Mouse (Mus musculus): ENCODE results near the gene Nol10.

The Nol10 gene

GRCm38 (mm10) chr12:17360104-17360503 is 11.8 kb downstream of the Nol10 start:
- in situ Hi-C loops (cut with MboI; ENCODE audit: unreplicated experiment in 2 of 2), result no loop called here

- in situ Hi-C loops (cut with MboI; ENCODE audit: unreplicated experiment in 2 of 2), result no loop called here
Measured at GRCm38 (mm10) chr12:17360650-17361049, 12.4 kb downstream of the Nol10 start.

GRCm38 (mm10) chr12:17362316-17362715 is 14.1 kb downstream of the Nol10 start:
- in situ Hi-C loops (cut with MboI; ENCODE audit: unreplicated experiment in 2 of 2), result no loop called here

- in situ Hi-C loops (cut with MboI; ENCODE audit: unreplicated experiment in 2 of 2), result loop anchor here (5.0 kb wide), 4 partner anchors 180 to 440 kb away; no protein-coding TSS in a partner anchor
Measured at GRCm38 (mm10) chr12:17366981-17367380, 18.7 kb downstream of the Nol10 start.

GRCm38 (mm10) chr12:17369111-17369510 is 20.9 kb downstream of the Nol10 start:
- in situ Hi-C loops (cut with MboI; ENCODE audit: unreplicated experiment in 2 of 2), result loop anchor here (5.0 kb wide), 4 partner anchors 178 to 438 kb away; no protein-coding TSS in a partner anchor

GRCm38 (mm10) chr12:17369551-17370325 is 21.5 kb downstream of the Nol10 start:
- in situ Hi-C loops (cut with MboI; ENCODE audit: unreplicated experiment in 2 of 2), result loop anchor here (5.0 kb wide), 4 partner anchors 178 to 438 kb away; no protein-coding TSS in a partner anchor

- in situ Hi-C loops (cut with MboI; ENCODE audit: unreplicated experiment in 2 of 2), result no loop called here
Measured at GRCm38 (mm10) chr12:17371589-17372235, 23.5 kb downstream of the Nol10 start.

GRCm38 (mm10) chr12:17372696-17373095 is 24.4 kb downstream of the Nol10 start:
- in situ Hi-C loops (cut with MboI; ENCODE audit: unreplicated experiment in 2 of 2), result no loop called here

GRCm38 (mm10) chr12:17373470-17373975 is 25.3 kb downstream of the Nol10 start:
- in situ Hi-C loops (cut with MboI; ENCODE audit: unreplicated experiment in 2 of 2), result no loop called here

- in situ Hi-C loops (cut with MboI; ENCODE audit: unreplicated experiment in 2 of 2), result no loop called here
Measured at GRCm38 (mm10) chr12:17375243-17375642, 27.0 kb downstream of the Nol10 start.

GRCm38 (mm10) chr12:17376521-17376920 is 28.3 kb downstream of the Nol10 start:
- in situ Hi-C loops (cut with MboI; ENCODE audit: unreplicated experiment in 2 of 2), result no loop called here

- in situ Hi-C loops (cut with MboI; ENCODE audit: unreplicated experiment in 2 of 2), result no loop called here
Measured at GRCm38 (mm10) chr12:17380991-17381390, 32.7 kb downstream of the Nol10 start.

- in situ Hi-C loops (cut with MboI; ENCODE audit: unreplicated experiment in 2 of 2), result no loop called here
Measured at GRCm38 (mm10) chr12:17382759-17383158, 34.5 kb downstream of the Nol10 start.

GRCm38 (mm10) chr12:17386896-17387295 is 38.6 kb downstream of the Nol10 start:
- in situ Hi-C loops (cut with MboI; ENCODE audit: unreplicated experiment in 2 of 2), result no loop called here

GRCm38 (mm10) chr12:17387332-17388135 is 39.3 kb downstream of the Nol10 start:
- in situ Hi-C loops (cut with MboI; ENCODE audit: unreplicated experiment in 2 of 2), result no loop called here

GRCm38 (mm10) chr12:17388136-17388437 is 39.8 kb downstream of the Nol10 start:
- in situ Hi-C loops (cut with MboI; ENCODE audit: unreplicated experiment in 2 of 2), result no loop called here

- in situ Hi-C loops (cut with MboI; ENCODE audit: unreplicated experiment in 2 of 2), result no loop called here
Measured at GRCm38 (mm10) chr12:17390036-17390435, 41.8 kb downstream of the Nol10 start.

- in situ Hi-C loops (cut with MboI; ENCODE audit: unreplicated experiment in 2 of 2), result no loop called here
Measured at GRCm38 (mm10) chr12:17390510-17390909, 42.3 kb downstream of the Nol10 start.

GRCm38 (mm10) chr12:17393148-17393547 is 44.9 kb downstream of the Nol10 start:
- in situ Hi-C loops (cut with MboI; ENCODE audit: unreplicated experiment in 2 of 2), result no loop called here

- in situ Hi-C loops (cut with MboI; ENCODE audit: unreplicated experiment in 2 of 2), result no loop called here
Measured at GRCm38 (mm10) chr12:17397150-17397549, 48.9 kb downstream of the Nol10 start.

- in situ Hi-C loops (cut with MboI; ENCODE audit: unreplicated experiment in 2 of 2), result no loop called here
Measured at GRCm38 (mm10) chr12:17401419-17401818, 53.2 kb downstream of the Nol10 start.

Measured in v-Abl transformed pro-B cells (cell line).